Mouse (Mus musculus): ENCODE results near the gene Ano4.

Gene Ano4

GRCm38 (mm10) chr10:89280402-89280801 is 64.2 kb downstream of the Ano4 start:
- no peak for DNase-seq (ENCODE audit: low spot score in 2 of 2)

GRCm38 (mm10) chr10:89273001-89273680 is 71.4 kb downstream of the Ano4 start:
- no peak for DNase-seq (ENCODE audit: low spot score in 2 of 2)

- DNase-seq (ENCODE audit: low spot score in 2 of 2) = no peak
These were observed 77.2 kb downstream of the Ano4 start for GRCm38 (mm10) chr10:89267312-89267711.

DNA sequence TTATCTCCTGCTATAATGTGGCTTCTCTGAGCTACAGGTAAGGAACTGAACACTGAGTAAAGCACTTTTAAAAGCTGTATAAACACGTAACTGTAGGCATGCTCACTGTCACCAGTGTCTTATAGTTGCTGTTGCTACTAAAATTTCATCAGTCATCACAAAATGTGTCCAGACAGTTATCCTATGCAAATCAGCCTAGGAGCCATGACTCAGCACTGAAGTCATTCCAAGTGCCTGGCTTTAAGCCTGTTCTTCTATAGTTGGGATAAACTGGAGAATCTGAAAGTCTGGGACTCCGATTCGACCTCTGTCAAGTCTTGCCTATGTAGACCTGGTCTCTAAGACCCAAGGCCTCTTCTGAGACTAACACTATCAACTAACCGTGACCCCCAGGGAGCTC is 81.2 kb downstream of the Ano4 start:
- no peak for DNase-seq (ENCODE audit: low spot score in 2 of 2)

- no peak for DNase-seq (ENCODE audit: low spot score in 2 of 2)
These were observed 86.8 kb downstream of the Ano4 start for GRCm38 (mm10) chr10:89257457-89258381.

GRCm38 (mm10) chr10:89256762-89257456 is 87.7 kb downstream of the Ano4 start:
- no peak for DNase-seq (ENCODE audit: low spot score in 2 of 2)

DNA sequence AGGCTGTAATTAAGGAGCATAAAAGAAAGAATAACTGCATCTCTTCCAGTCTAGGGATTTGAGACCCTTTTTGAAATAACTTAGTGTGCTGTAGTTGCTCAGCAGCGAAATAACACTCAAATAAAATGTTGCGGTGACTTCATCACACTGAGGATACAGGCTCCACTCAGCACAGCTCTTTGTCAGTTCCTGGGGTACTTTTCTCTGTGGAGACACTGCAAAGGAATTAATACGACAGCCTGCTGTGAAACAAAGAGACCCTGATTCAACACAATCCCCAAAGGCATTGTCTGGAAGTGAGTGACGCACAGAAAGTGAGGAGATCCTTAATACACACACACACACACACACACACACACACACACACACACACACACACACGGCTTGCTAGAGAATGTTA is 89.8 kb downstream of the Ano4 start:
- no peak for DNase-seq (ENCODE audit: low spot score in 2 of 2)

- no peak for DNase-seq (ENCODE audit: low spot score in 2 of 2)
These were observed 90.8 kb downstream of the Ano4 start for GRCm38 (mm10) chr10:89253799-89254198.

DNA sequence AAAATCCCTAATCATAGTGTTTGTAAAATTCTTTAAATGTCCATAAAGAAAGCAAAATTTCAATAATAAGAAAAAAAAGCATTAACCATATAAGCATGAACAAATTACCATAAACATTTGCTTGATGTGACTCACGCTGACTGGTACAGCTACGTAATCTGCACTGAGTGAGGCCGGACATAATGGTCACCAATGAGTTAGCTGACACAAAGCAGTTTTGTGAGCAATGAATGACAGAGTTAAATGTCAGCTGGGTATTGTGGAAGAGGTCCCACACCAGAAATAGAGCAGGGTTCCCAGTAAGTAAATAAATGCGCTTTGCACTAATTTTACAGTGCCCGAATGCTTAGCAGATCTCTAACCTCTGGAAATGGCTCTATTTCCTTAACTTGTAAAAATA is 91.9 kb downstream of the Ano4 start:
- no peak for DNase-seq (ENCODE audit: low spot score in 2 of 2)

GRCm38 (mm10) chr10:89243808-89244207 is 100.8 kb downstream of the Ano4 start:
- no peak for DNase-seq (ENCODE audit: low spot score in 2 of 2)

- peak in 1 of 2 experiments; percentile 17 for DNase-seq (ENCODE audit: low spot score in 2 of 2)
These were observed 120.0 kb downstream of the Ano4 start for GRCm38 (mm10) chr10:89224524-89224923.

DNA sequence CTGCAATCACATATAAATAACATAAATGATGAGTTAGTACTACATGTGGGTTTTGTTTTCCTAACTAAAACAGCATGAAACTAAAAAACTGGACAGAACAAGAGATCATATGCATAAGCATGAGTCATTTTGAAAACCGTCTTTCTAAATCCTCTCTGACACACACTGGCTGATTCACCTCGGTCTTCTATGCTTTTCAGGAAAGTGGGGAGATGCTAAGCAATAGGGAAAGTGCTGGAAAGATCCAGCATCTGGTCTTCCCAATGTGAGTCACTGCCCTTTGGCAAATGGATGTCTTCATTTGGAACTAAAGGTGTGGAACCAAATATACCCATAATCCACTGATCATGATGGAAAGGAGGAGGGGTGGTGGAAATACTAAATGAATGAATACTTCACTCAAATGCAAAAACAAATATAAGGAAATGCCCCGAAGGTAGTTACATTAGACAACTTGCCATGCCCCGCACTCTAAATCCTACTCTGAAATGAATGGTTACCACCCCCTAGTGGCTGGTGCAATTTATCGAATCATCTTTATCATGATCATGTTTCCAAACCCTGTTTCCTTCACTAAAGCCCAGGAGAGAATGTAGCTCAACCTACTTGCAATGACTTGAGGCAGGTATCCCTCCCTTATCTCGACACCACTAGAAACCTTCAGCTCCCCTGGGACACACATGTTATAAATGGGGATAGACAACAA is 122.1 kb downstream of the Ano4 start:
- DNase-seq (ENCODE audit: low spot score in 2 of 2) = no peak

GRCm38 (mm10) chr10:89216078-89216477 is 128.5 kb downstream of the Ano4 start:
- DNase-seq (ENCODE audit: low spot score in 2 of 2) = no peak

GRCm38 (mm10) chr10:89205858-89206257 is 138.7 kb downstream of the Ano4 start:
- peak in 1 of 2 experiments; percentile 21 for DNase-seq (ENCODE audit: low spot score in 2 of 2)

DNA sequence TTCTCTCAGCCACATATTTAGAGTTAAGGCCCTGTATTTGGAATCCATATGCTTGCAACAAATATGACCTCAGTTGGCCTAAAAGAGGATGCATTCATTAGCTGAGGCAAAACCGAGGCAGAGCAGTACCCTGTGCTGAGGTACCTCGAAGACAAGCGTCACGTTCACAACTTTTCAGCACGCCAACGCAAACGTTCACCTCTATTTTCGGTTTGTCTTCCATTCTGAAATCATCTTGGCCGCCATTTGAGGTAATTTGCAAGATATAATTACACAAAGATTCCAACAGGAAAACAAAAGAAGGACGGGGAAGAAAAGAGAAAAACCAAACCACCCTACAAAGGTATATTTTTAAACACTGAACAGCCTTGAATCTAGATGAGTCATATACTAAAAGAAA is 148.1 kb downstream of the Ano4 start:
- no peak for DNase-seq (ENCODE audit: low spot score in 2 of 2)

- DNase-seq (ENCODE audit: low spot score in 2 of 2) = no peak
These were observed 149.5 kb downstream of the Ano4 start for GRCm38 (mm10) chr10:89195068-89195467.

DNA sequence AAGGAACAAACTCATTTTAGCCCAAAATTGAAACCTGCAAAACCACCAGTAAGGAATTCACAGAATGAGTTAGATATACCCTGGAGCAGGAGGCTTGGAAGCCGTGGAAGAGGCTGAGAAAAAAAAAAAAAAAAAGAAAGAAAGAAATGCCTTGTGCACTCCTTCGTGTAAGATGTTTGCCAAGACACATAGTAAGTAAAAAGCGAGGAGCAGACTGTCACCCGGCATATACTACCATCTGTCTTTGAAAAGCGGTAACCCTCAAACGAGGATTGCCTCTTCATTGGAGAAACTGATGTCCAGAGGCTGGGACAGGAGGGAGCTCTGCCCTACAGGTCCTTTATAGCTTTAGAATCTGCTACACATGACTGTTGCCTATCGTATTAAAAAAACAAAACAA is 150.1 kb downstream of the Ano4 start:
- DNase-seq (ENCODE audit: low spot score in 2 of 2) = no peak

- no peak for DNase-seq (ENCODE audit: low spot score in 2 of 2)
These were observed 166.6 kb downstream of the Ano4 start for GRCm38 (mm10) chr10:89177921-89178320.

DNA sequence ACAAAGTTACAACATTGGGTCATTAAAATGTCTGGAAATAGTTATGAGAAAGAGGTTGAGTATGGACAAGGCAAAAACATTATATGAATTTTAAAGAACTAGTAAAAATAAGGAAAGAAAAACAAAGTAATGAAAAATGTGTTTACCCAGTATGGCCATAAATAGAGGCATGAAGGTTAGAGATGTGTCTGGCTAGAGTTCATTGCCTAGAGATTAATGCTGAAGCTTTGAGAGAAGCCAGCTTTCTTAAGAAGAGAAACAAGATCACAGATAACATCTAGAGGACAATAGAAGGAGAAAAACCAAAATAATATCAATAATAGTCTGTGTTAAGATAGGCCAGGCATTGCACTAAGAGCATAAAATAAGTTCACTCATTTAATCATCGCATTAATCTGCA is 180.0 kb downstream of the Ano4 start:
- DNase-seq (ENCODE audit: low spot score in 2 of 2) = no peak

DNA sequence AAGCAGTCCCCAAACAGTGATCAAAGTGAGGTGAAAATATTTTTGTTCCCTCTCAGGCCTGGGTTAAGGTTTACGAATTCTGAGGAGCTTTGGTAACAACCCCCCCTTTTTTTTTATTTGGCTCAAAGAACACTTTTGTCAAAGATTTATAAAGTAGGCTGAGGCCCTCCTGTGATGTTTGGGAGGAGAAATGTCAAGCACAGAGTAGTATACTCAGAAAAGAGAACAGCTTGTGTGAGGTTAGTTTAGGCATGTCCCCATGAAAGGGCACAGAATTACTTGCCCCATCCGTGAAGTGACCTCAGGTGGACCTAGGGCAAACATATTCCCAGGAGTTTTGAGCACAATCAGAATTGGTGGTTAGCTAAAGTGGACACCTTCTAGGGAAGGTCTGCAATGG is 189.1 kb downstream of the Ano4 start:
- DNase-seq (ENCODE audit: low spot score in 2 of 2) = no peak

GRCm38 (mm10) chr10:89154797-89155465 is 189.6 kb downstream of the Ano4 start:
- no peak for DNase-seq (ENCODE audit: low spot score in 2 of 2)

Measured in spleen, postnatal 10 days (tissue).